Mouse (Mus musculus): ENCODE results near the gene Glipr2.
A peak's percentile ranks its signal among the peaks of the same experiment; 100 is the strongest.

Glipr2 gene

GRCm38 (mm10) chr4:43970393-43971330 is 13.5 kb downstream of the Glipr2 start:
- no peak for DNase-seq (ENCODE audit: low read depth, low spot score)

- no peak for DNase-seq (ENCODE audit: low read depth, low spot score)
Measured at GRCm38 (mm10) chr4:43971541-43972136, 14.4 kb downstream of the Glipr2 start.

GRCm38 (mm10) chr4:43972137-43972591 is 15.0 kb downstream of the Glipr2 start:
- DNase-seq (ENCODE audit: low read depth, low spot score) = peak; percentile 74

GRCm38 (mm10) chr4:43973526-43973981 is 16.4 kb downstream of the Glipr2 start:
- no peak for DNase-seq (ENCODE audit: low read depth, low spot score)

- DNase-seq (ENCODE audit: low read depth, low spot score) = no peak
Measured at GRCm38 (mm10) chr4:43974914-43975616, 17.9 kb downstream of the Glipr2 start.

GRCm38 (mm10) chr4:43976223-43976740 is 19.1 kb downstream of the Glipr2 start:
- no peak for DNase-seq (ENCODE audit: low read depth, low spot score)

GRCm38 (mm10) chr4:43978521-43979443 is 21.6 kb downstream of the Glipr2 start:
- no peak for DNase-seq (ENCODE audit: low read depth, low spot score)

GRCm38 (mm10) chr4:43979746-43980145 is 22.5 kb downstream of the Glipr2 start:
- DNase-seq (ENCODE audit: low read depth, low spot score) = no peak

GRCm38 (mm10) chr4:43980236-43980635 is 23.0 kb downstream of the Glipr2 start:
- DNase-seq (ENCODE audit: low read depth, low spot score) = no peak

GRCm38 (mm10) chr4:43980846-43981245 is 23.6 kb downstream of the Glipr2 start:
- DNase-seq (ENCODE audit: low read depth, low spot score) = no peak

GRCm38 (mm10) chr4:43981251-43981650 is 24.1 kb downstream of the Glipr2 start:
- no peak for DNase-seq (ENCODE audit: low read depth, low spot score)

- peak; percentile 84 for DNase-seq (ENCODE audit: low read depth, low spot score)
Measured at GRCm38 (mm10) chr4:43982053-43982732, 25.0 kb downstream of the Glipr2 start.

GRCm38 (mm10) chr4:43983181-43983580 is 26.0 kb downstream of the Glipr2 start, which contains the start of gene Ccin:
Gene Ccin, plus strand, starts transcription at chr4:43983483.
- DNase-seq (ENCODE audit: low read depth, low spot score) = no peak

GRCm38 (mm10) chr4:43983756-43984155 is 26.6 kb downstream of the Glipr2 start:
- no peak for DNase-seq (ENCODE audit: low read depth, low spot score)

GRCm38 (mm10) chr4:43984326-43984725 is 27.1 kb downstream of the Glipr2 start:
- no peak for DNase-seq (ENCODE audit: low read depth, low spot score)

GRCm38 (mm10) chr4:43988976-43989375 is 31.8 kb downstream of the Glipr2 start:
- DNase-seq (ENCODE audit: low read depth, low spot score) = no peak

- DNase-seq (ENCODE audit: low read depth, low spot score) = peak; percentile 28
Measured at GRCm38 (mm10) chr4:43993072-43993471, 35.9 kb downstream of the Glipr2 start.

- DNase-seq (ENCODE audit: low read depth, low spot score) = no peak
Measured at GRCm38 (mm10) chr4:43994342-43994741, 37.1 kb downstream of the Glipr2 start.

GRCm38 (mm10) chr4:44003622-44004021 is 46.4 kb downstream of the Glipr2 start:
- DNase-seq (ENCODE audit: low read depth, low spot score) = peak; percentile 24

GRCm38 (mm10) chr4:44004126-44004525 is 46.9 kb downstream of the Glipr2 start, which contains the start of gene Clta:
Gene Clta, plus strand, starts transcription at chr4:44004452.
- no peak for DNase-seq (ENCODE audit: low read depth, low spot score)

All from ES-CJ7 (cell line).